Mouse (Mus musculus) liver, embryonic 12.5 days (tissue): ENCODE results near the gene Madcam1. TPM values are rescaled to one million over a fixed set of nuclear protein-coding genes. Genes with fewer than 3 reads are reported as not detected.

ENCODE experiments used
- ATAC-seq: fragments of 200-750 bp; cut with Nextera tagmentation; 2 replicates; pipeline ENCODE4 v1.8.0; 2017; ENCODE audit warnings: moderate number of reproducible peaks, mild to moderate bottlenecking, moderate library complexity
- H3K27ac ChIP-seq: fragments of 300-500 bp; sonication (generic); 2 replicates; pipeline ENCODE4 v1.5.1; 2016; ENCODE audit warnings: mild to moderate bottlenecking
- H3K27me3 ChIP-seq: fragments of 300-500 bp; sonication (generic); replicated peaks from 2 replicates; pipeline ENCODE4 v1.6.1; 2016; ENCODE audit warnings: mild to moderate bottlenecking, moderate library complexity
- H3K36me3 ChIP-seq: fragments of 300-500 bp; sonication (generic); 2 replicates; pipeline ENCODE4 v1.6.1; 2016; ENCODE audit warnings: mild to moderate bottlenecking, moderate library complexity
- H3K4me1 ChIP-seq: fragments of 300-500 bp; sonication (generic); 2 replicates; pipeline ENCODE4 v1.6.1; 2016
- H3K4me2 ChIP-seq: fragments of 300-500 bp; sonication (generic); 2 replicates; pipeline ENCODE4 v1.6.1; 2016; ENCODE audit warnings: mild to moderate bottlenecking, moderate library complexity
- H3K4me3 ChIP-seq: fragments of 300-500 bp; sonication (generic); 2 replicates; pipeline ENCODE4 v1.5.1; 2016; ENCODE audit warnings: mild to moderate bottlenecking, moderate library complexity
- H3K9ac ChIP-seq: fragments of 300-500 bp; sonication (generic); 2 replicates; pipeline ENCODE4 v1.6.1; 2016; ENCODE audit warnings: mild to moderate bottlenecking, moderate library complexity
- H3K9me3 ChIP-seq: fragments of 300-500 bp; sonication (generic); replicated peaks from 2 replicates; pipeline ENCODE4 v1.6.1; 2016; ENCODE audit warnings: mild to moderate bottlenecking, moderate library complexity
- WGBS: fragments of 180-500 bp; shearing (Covaris S2); methylation state at CpG from one replicate; pipeline ENCODE4 v1.1.7; 2016; ENCODE audit not compliant: insufficient replicate concordance; 5-methylcytosine and 5-hydroxymethylcytosine counted together
- polyA plus RNA-seq: library from polyadenylated mRNA; unstranded; fragments of >200 nt; fragmentation: Nextera tagmentation; extraction: Ambion mirVana; gene quantifications from 2 replicates; pipeline ENCODE4 v1.2.1, GENCODE M21; 2016

Gene Madcam1
- polyA plus RNA-seq, 1 experiment from 2014 or later, result 0.32 TPM

- no peak overlapping the region for H3K9ac ChIP-seq
- no peak overlapping the region for H3K4me3 ChIP-seq
- H3K27ac ChIP-seq, result no peak overlapping the region
- no peaks in the 10 kb centered on the region for H3K9me3 ChIP-seq
- H3K27me3 ChIP-seq, result peaks cover 64% of the 10 kb centered on the region
- ATAC-seq, result no peak
- H3K4me2 ChIP-seq, result peak overlapping the region; percentile 27
- WGBS, result 4% methylated on average over 23 of the region's 23 CpGs
- no peaks in the 10 kb centered on the region for H3K36me3 ChIP-seq
- H3K4me1 ChIP-seq, result no peaks in the 10 kb centered on the region
These were observed 25.7 kb upstream of the Madcam1 start for GRCm38 (mm10) chr10:79638486-79639204.

DNA sequence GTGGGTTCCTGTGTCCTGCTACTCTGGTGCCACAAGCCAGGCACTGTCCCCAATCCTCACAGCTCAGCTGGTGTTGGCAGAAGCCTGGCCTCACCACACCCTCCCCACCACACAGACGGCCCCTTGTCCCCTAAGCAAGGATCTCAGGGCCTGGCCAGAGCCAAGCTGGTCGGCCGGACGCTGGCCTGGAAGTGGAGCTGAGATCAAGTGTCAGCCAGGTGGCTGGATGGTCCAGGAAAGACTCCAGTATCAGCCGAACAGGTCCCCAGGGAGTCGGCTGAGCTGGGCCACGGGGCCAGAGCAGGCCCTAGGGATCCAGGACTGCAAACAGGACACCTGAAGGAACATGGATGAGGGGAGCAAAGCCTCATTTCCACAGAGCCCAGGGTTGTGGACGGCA lies 18.6 kb upstream of the Madcam1 start, which contains the start of gene Odf3l2:
Gene Odf3l2 (minus strand): TSS at position 28 of the 400 bp plus-strand sequence.
- no peak for ATAC-seq
- H3K9ac ChIP-seq, result no peak within 1 kb of the TSS
- 68% methylated on average over 8 of the region's 8 CpGs for WGBS
- H3K27ac ChIP-seq, result no peak within 1 kb of the TSS
- H3K27me3 ChIP-seq, result 0 out of 2 replicates have a peak, but pooled peaks cover 5% of the 10 kb centered on the region
- no peaks in the 10 kb centered on the region for H3K4me1 ChIP-seq
- H3K9me3 ChIP-seq, result no peaks in the 10 kb centered on the region
- H3K4me2 ChIP-seq, result no peak within 1 kb of the TSS
- no peaks in the 10 kb centered on the region for H3K36me3 ChIP-seq
- no peak within 1 kb of the TSS for H3K4me3 ChIP-seq

DNA sequence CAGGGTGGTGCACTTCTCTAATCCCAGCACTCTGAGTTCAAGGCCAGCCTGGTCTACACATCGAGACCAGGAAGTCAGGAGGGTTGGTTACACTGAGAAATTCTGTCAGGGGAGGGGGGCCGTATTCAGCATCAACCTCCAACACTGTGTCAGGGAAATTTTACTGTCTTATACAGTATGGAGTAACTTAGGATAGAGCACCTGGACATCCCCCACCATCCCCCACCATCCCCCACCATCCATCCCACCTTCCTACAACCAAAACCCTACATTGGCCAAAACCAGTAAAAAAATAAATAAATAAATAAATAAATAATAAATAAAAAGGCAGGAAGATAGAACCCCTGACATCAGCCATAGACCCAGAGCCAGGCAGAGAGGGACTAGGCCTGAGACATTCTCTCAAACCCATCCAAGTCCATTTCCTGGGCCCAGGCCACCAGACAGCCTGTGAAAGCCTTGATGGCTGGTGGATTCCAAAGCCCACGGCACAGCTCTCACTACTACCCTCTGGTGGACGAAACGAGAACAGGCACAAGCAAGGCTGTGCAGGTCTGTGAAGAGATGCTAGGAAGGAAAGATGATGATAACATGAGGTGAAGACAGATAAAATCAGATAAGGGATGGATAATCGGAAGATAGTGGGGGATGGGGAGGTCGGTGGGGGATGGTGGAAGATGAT lies 15.1 kb upstream of the Madcam1 start:
- no peak overlapping the region for H3K27ac ChIP-seq
- ATAC-seq, result peak; percentile 36; the same call in 1 of the 2 replicates
- H3K27me3 ChIP-seq, result peaks cover 9% of the 10 kb centered on the region; the same call in 1 of the 2 replicates
- H3K36me3 ChIP-seq, result no peaks in the 10 kb centered on the region
- no peak overlapping the region for H3K4me3 ChIP-seq
- no peaks in the 10 kb centered on the region for H3K9me3 ChIP-seq
- H3K4me2 ChIP-seq, result no peak overlapping the region
- no peaks in the 10 kb centered on the region for H3K4me1 ChIP-seq
- H3K9ac ChIP-seq, result no peak overlapping the region
- WGBS, result 23% methylated on average over 7 of the region's 7 CpGs

DNA sequence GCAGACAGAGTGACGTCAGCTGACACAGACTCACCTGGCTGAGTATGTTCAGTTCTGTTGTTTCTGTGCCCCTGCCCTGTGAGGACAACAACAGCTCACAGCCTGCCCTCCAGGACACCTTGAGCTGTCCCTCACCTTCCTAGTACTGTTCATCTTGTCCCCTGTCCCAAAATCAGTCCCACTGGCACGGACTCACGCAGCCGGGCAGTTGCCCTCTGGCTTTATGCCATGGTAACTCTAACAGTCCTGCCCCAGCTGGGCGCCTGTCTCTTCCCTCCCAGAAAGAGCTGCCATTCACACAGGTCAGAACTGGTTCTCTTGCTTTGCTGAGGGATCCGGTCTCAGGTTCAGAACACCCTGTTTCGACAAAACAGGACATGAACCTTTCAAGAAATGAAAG lies 11.6 kb upstream of the Madcam1 start:
- H3K36me3 ChIP-seq, result no peaks in the 10 kb centered on the region
- H3K9ac ChIP-seq, result no peak overlapping the region
- H3K4me3 ChIP-seq, result no peak overlapping the region
- no peaks in the 10 kb centered on the region for H3K9me3 ChIP-seq
- no peaks in the 10 kb centered on the region for H3K4me1 ChIP-seq
- H3K27ac ChIP-seq, result no peak overlapping the region
- no peak overlapping the region for H3K4me2 ChIP-seq
- ATAC-seq, result no peak
- peaks cover 16% of the 10 kb centered on the region; the same call in 1 of the 2 replicates for H3K27me3 ChIP-seq
- 67% methylated on average over 7 of the region's 7 CpGs for WGBS

GRCm38 (mm10) chr10:79654946-79655395 lies 9.4 kb upstream of the Madcam1 start:
- H3K27ac ChIP-seq, result no peak overlapping the region
- H3K4me3 ChIP-seq, result no peak overlapping the region
- 40% methylated on average over 1 of the region's 1 CpGs for WGBS
- H3K9ac ChIP-seq, result no peak overlapping the region
- no peak for ATAC-seq
- H3K27me3 ChIP-seq, result peaks cover 16% of the 10 kb centered on the region; the same call in 1 of the 2 replicates
- no peaks in the 10 kb centered on the region for H3K36me3 ChIP-seq
- no peaks in the 10 kb centered on the region for H3K4me1 ChIP-seq
- H3K4me2 ChIP-seq, result no peak overlapping the region
- H3K9me3 ChIP-seq, result no peaks in the 10 kb centered on the region

GRCm38 (mm10) chr10:79658829-79659228 lies 5.5 kb upstream of the Madcam1 start:
- Histone ChIP-seq H3K27me3 (peaks cover 12% of the 10 kb centered on the region; the same call in 1 of the 2 replicates), H3K4me2 (no peak overlapping the region), H3K36me3 (no peaks in the 10 kb centered on the region), H3K27ac (no peak overlapping the region), H3K9ac (no peak overlapping the region), H3K9me3 (no peaks in the 10 kb centered on the region), H3K4me1 (peaks cover 10% of the 10 kb centered on the region; the same call in 1 of the 2 replicates), H3K4me3 (no peak overlapping the region)
- 19% methylated on average over 4 of the region's 4 CpGs for WGBS
- no peak for ATAC-seq

- no peak overlapping the region for H3K4me3 ChIP-seq
- H3K9me3 ChIP-seq, result no peaks in the 10 kb centered on the region
- peaks cover 10% of the 10 kb centered on the region; the same call in 1 of the 2 replicates for H3K4me1 ChIP-seq
- ATAC-seq, result no peak
- H3K27ac ChIP-seq, result no peak overlapping the region
- no peaks in the 10 kb centered on the region for H3K36me3 ChIP-seq
- no peak overlapping the region for H3K4me2 ChIP-seq
- H3K27me3 ChIP-seq, result 0 out of 2 replicates have a peak, but pooled peaks cover 11% of the 10 kb centered on the region
- H3K9ac ChIP-seq, result no peak overlapping the region
- WGBS, result 67% methylated on average over 2 of the region's 2 CpGs
These were observed 4.1 kb upstream of the Madcam1 start for GRCm38 (mm10) chr10:79660298-79660697.

- H3K4me1 ChIP-seq, result peaks cover 10% of the 10 kb centered on the region; the same call in 1 of the 2 replicates
- H3K4me2 ChIP-seq, result no peak overlapping the region
- 0 out of 2 replicates have a peak, but pooled peaks cover 8% of the 10 kb centered on the region for H3K27me3 ChIP-seq
- no peak for ATAC-seq
- H3K27ac ChIP-seq, result no peak overlapping the region
- no peaks in the 10 kb centered on the region for H3K9me3 ChIP-seq
- no peak overlapping the region for H3K4me3 ChIP-seq
- whole genome bisulfite sequencing, result 43% methylated on average over 3 of the region's 3 CpGs
- no peaks in the 10 kb centered on the region for H3K36me3 ChIP-seq
- H3K9ac ChIP-seq, result no peak overlapping the region
These were observed 2.5 kb upstream of the Madcam1 start for GRCm38 (mm10) chr10:79661861-79662260.

- H3K9me3 ChIP-seq, result no peaks in the 10 kb centered on the region
- H3K27me3 ChIP-seq, result 0 out of 2 replicates have a peak, but pooled peaks cover 8% of the 10 kb centered on the region
- H3K36me3 ChIP-seq, result no peaks in the 10 kb centered on the region
- peaks cover 20% of the 10 kb centered on the region for H3K4me1 ChIP-seq
- H3K4me2 ChIP-seq, result no peak overlapping the region
- WGBS, result 71% methylated on average over 8 of the region's 8 CpGs
- no peak overlapping the region for H3K4me3 ChIP-seq
- ATAC-seq, result no peak
- H3K27ac ChIP-seq, result no peak overlapping the region
- no peak overlapping the region for H3K9ac ChIP-seq
These were observed 692 bp downstream of the Madcam1 start for GRCm38 (mm10) chr10:79665051-79665450.

- H3K4me2 ChIP-seq, result no peak overlapping the region
- no peak for ATAC-seq
- WGBS, result 51% methylated on average over 9 of the region's 9 CpGs
These were observed 2.1 kb downstream of the Madcam1 start for GRCm38 (mm10) chr10:79666493-79666892.

GRCm38 (mm10) chr10:79668076-79668475 lies 3.7 kb downstream of the Madcam1 start:
- Histone ChIP-seq H3K27ac (no peak overlapping the region), H3K4me3 (no peak overlapping the region), H3K9me3 (no peaks in the 10 kb centered on the region), H3K36me3 (peaks cover 6% of the 10 kb centered on the region), H3K4me1 (peaks cover 28% of the 10 kb centered on the region), H3K27me3 (0 out of 2 replicates have a peak, but pooled peaks cover 8% of the 10 kb centered on the region), H3K9ac (no peak overlapping the region), H3K4me2 (no peak overlapping the region)
- 65% methylated on average over 5 of the region's 5 CpGs for WGBS
- no peak for ATAC-seq

More at GRCm38 (mm10) chr10:79666493-79666892, 2.1 kb downstream of the Madcam1 start:
- Histone ChIP-seq H3K9me3 (no peaks in the 10 kb centered on the region), H3K36me3 (no peaks in the 10 kb centered on the region), H3K27me3 (0 out of 2 replicates have a peak, but pooled peaks cover 8% of the 10 kb centered on the region), H3K27ac (no peak overlapping the region), H3K4me1 (peaks cover 33% of the 10 kb centered on the region), H3K4me3 (no peak overlapping the region), H3K9ac (no peak overlapping the region)
